Mouse (Mus musculus) megakaryocyte, embryonic 14.5 days (primary cell): ENCODE data around the gene Bcas1. TPM values are rescaled to one million over a fixed set of nuclear protein-coding genes. Genes with fewer than 3 reads are reported as not detected.

Source experiments
- H3K27me3 ChIP-seq: replicated peaks from 2 replicates; pipeline ENCODE3; 2012; ENCODE audit warnings: inconsistent platforms
- H3K36me3 ChIP-seq: replicated peaks from 2 replicates; pipeline ENCODE3; 2012; ENCODE audit warnings: low read length, inconsistent platforms, mixed read lengths
- H3K4me1 ChIP-seq: 2 replicates; pipeline ENCODE4 v1.6.1; 2012; ENCODE audit warnings: inconsistent platforms
- H3K4me3 ChIP-seq: replicated peaks from 2 replicates; pipeline ENCODE3; 2012; ENCODE audit warnings: moderate library complexity, mild to moderate bottlenecking, inconsistent platforms
- H3K9me3 ChIP-seq: 2 replicates; pipeline ENCODE4 v1.6.1; 2012; ENCODE audit warnings: inconsistent platforms
- FLI1 ChIP-seq: IDR thresholded peaks from 2 replicates; pipeline ENCODE4 v1.6.1; 2012; ENCODE audit warnings: low read length, inconsistent platforms, mixed read lengths
- GATA1 ChIP-seq: IDR thresholded peaks from 3 replicates; pipeline ENCODE4 v1.6.1; 2012; ENCODE audit warnings: mixed read lengths, low read length, inconsistent platforms, borderline replicate concordance
- polyA plus RNA-seq: library from polyadenylated mRNA; stranded (reverse); fragments of >175 nt; gene quantifications from 2 replicates; pipeline ENCODE4 v1.2.3, GENCODE M21; 2012; ENCODE audit warnings: low replicate concordance; ENCODE audit not compliant: insufficient read depth

The Bcas1 gene
- polyA plus RNA-seq, 1 experiment = not detected

DNA sequence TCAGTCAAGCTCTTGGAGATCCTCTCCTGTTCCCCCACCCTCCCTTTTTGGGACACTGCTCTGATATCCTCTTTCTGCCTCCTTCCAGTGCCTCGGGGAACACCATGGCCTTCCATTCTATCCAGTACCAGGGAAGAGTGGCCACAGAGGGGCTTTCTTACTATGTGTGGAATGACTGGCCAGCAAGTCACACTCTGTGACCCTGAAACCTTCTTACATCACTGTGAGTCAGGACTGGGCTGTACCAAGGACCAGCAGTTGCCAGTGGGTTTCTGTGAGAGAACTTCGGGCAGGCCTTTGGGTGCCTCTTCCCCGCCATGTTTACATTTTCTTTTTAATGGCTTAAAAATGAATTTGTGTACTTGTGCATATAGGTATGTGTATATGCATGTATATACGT lies 75.4 kb downstream of the Bcas1 start:
- Histone ChIP-seq H3K36me3 (no peaks in the 10 kb centered on the region), H3K4me1 (peaks cover 4% of the 10 kb centered on the region; the same call in 1 of the 2 replicates), H3K9me3 (peaks cover 6% of the 10 kb centered on the region), H3K4me3 (no peak overlapping the region), H3K27me3 (peaks cover 6% of the 10 kb centered on the region)
- TF ChIP-seq GATA1 (no peak), FLI1 (no peak)

DNA sequence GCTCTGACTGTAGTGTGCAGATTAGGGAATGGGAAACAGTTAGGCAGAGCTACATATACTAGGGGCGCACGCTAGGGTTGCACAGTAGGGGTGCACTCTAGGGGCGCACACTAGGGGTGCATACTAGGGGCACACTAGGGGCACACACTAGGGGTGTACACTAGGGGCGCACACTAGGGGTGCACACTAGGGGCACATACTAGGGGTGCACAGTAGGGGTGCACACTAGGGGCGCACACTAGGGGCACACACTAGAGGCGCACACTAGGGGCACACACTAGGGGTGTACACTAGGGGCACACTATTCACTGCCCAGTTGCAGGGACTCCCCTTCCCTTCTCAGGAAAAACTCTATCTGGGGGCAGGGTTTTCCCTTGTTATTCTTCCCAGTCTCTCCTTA lies 75.8 kb downstream of the Bcas1 start:
- peaks cover 6% of the 10 kb centered on the region for H3K27me3 ChIP-seq
- TF ChIP-seq FLI1 = no peak
- no peak for TF ChIP-seq GATA1
- peaks cover 4% of the 10 kb centered on the region; the same call in 1 of the 2 replicates for H3K4me1 ChIP-seq
- no peaks in the 10 kb centered on the region for H3K36me3 ChIP-seq
- H3K9me3 ChIP-seq = peaks cover 2% of the 10 kb centered on the region
- no peak overlapping the region for H3K4me3 ChIP-seq

GRCm38 (mm10) chr2:170349784-170350183 lies 77.9 kb downstream of the Bcas1 start:
- Histone ChIP-seq H3K36me3 (no peaks in the 10 kb centered on the region), H3K4me3 (no peak overlapping the region), H3K4me1 (peaks cover 10% of the 10 kb centered on the region), H3K27me3 (peaks cover 16% of the 10 kb centered on the region), H3K9me3 (no peaks in the 10 kb centered on the region)
- TF ChIP-seq FLI1 = no peak
- no peak for TF ChIP-seq GATA1

DNA sequence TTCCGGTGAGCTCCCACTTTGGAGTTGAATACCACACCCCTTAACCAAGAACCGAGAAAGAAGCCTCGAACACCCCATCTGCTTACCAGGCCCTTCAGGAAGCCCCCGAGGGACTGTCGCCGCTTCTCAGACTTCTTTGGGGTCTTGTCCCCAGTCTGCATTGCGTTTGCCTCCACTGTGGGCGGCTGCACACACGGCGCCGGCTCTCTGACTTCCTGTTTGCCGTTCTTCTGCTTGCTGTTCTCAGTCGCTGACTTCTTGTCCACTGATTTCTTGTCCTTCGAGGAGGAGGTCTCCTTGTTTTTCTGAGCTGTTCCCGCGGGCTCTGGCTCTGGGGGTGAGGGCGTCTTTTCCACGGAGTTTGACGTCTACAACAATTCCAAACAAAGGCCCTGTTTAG lies 78.5 kb downstream of the Bcas1 start:
- TF ChIP-seq FLI1 (no peak), GATA1 (no peak)
- H3K4me1 ChIP-seq = peaks cover 12% of the 10 kb centered on the region
- peaks cover 19% of the 10 kb centered on the region for H3K27me3 ChIP-seq
- H3K4me3 ChIP-seq = no peak overlapping the region
- no peaks in the 10 kb centered on the region for H3K36me3 ChIP-seq
- H3K9me3 ChIP-seq = no peaks in the 10 kb centered on the region

GRCm38 (mm10) chr2:170347131-170347765 lies 80.4 kb downstream of the Bcas1 start:
- H3K4me3 ChIP-seq = no peak overlapping the region
- no peak for TF ChIP-seq GATA1
- no peaks in the 10 kb centered on the region for H3K9me3 ChIP-seq
- H3K36me3 ChIP-seq = no peaks in the 10 kb centered on the region
- H3K4me1 ChIP-seq = peaks cover 20% of the 10 kb centered on the region
- H3K27me3 ChIP-seq = peaks cover 24% of the 10 kb centered on the region

- H3K27me3 ChIP-seq = peaks cover 26% of the 10 kb centered on the region
- peaks cover 20% of the 10 kb centered on the region for H3K4me1 ChIP-seq
- no peaks in the 10 kb centered on the region for H3K36me3 ChIP-seq
- TF ChIP-seq GATA1 (no peak), FLI1 (no peak)
- H3K4me3 ChIP-seq = peak overlapping the region; percentile 12
- no peaks in the 10 kb centered on the region for H3K9me3 ChIP-seq
These were observed 82.2 kb downstream of the Bcas1 start for GRCm38 (mm10) chr2:170345410-170345793.

- Histone ChIP-seq H3K36me3 (no peaks in the 10 kb centered on the region), H3K4me1 (peaks cover 20% of the 10 kb centered on the region), H3K9me3 (no peaks in the 10 kb centered on the region), H3K27me3 (peaks cover 26% of the 10 kb centered on the region), H3K4me3 (peak overlapping the region; percentile 38)
- TF ChIP-seq GATA1 (no peak), FLI1 (no peak)
These were observed 82.9 kb downstream of the Bcas1 start for GRCm38 (mm10) chr2:170344502-170345409.

DNA sequence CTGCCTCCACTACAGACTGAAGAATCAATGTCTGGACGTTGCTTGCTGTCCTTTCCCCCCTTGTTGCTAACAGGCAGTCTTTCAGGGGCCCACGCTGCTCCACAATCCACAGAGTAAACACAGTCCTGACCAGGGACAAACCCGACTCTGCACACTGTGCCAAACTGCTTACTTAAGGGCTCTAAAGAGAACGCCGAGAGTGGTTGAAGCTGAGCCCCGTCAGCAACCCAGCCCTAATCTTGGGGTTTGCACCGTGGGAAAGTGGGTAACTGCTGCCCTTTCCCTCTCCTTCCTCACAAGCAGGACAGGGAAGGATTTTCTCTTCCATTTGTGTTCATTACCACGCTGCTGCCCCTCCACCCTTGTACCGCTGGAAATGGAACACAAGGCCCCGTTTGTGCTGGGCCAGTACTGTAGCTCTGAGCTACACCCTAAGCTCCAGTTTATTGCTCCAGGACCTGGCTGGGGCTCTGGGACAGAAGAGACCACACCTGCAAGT lies 83.8 kb downstream of the Bcas1 start:
- TF ChIP-seq GATA1 = no peak
- no peak for TF ChIP-seq FLI1
- Histone ChIP-seq H3K9me3 (peaks cover 3% of the 10 kb centered on the region; the same call in 1 of the 2 replicates), H3K4me3 (no peak overlapping the region), H3K27me3 (peaks cover 26% of the 10 kb centered on the region), H3K36me3 (no peaks in the 10 kb centered on the region), H3K4me1 (peaks cover 20% of the 10 kb centered on the region)

DNA sequence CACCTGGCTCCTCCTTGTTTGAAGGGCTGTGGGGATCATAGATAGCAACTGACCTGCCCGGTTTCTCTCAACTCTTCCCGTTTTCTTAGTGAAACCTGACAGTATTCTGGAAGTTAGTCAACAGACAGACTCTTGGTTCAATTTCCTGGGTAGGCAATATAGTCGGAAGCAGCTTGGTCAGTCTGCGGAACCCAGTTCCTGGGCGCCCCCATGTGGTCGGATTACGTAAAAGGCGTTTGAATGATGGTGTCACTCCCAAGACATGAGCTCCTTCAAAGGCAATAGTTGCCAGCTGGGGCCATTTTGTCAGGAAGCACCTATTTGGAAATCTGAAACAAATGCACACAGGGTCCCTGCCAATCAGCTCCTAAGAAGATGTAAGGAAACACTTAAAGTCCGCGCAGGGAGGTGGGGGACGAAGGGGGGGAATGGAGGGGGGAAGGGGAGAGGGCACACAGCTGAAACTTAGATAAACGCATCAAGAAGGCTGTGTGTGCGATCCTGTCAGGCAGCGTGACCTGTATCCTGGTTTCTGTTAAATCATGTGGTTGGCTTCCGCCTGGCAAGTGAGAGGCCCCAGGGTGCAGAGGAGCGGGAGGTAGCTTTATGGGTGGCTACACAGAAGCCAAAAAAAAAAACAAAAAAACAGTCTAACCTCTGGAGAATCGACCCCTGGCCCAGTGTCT lies 84.4 kb downstream of the Bcas1 start:
- Histone ChIP-seq H3K4me3 (no peak overlapping the region), H3K36me3 (no peaks in the 10 kb centered on the region), H3K27me3 (peaks cover 20% of the 10 kb centered on the region), H3K4me1 (peaks cover 20% of the 10 kb centered on the region), H3K9me3 (peaks cover 3% of the 10 kb centered on the region; the same call in 1 of the 2 replicates)
- no peak for TF ChIP-seq FLI1

GRCm38 (mm10) chr2:170342312-170342830 lies 85.3 kb downstream of the Bcas1 start:
- H3K4me3 ChIP-seq = no peak overlapping the region
- peaks cover 20% of the 10 kb centered on the region for H3K27me3 ChIP-seq
- TF ChIP-seq FLI1 (no peak), GATA1 (no peak)
- peaks cover 3% of the 10 kb centered on the region; the same call in 1 of the 2 replicates for H3K9me3 ChIP-seq
- peaks cover 20% of the 10 kb centered on the region for H3K4me1 ChIP-seq
- H3K36me3 ChIP-seq = no peaks in the 10 kb centered on the region
